Mouse (Mus musculus) liver, embryonic 14.5 days (tissue): ENCODE data around the gene Fancg. TPM values are rescaled to one million over a fixed set of nuclear protein-coding genes. Genes with fewer than 3 reads are reported as not detected.
A peak's percentile ranks its signal among the peaks of the same experiment; 100 is the strongest.

Experiments used
- ATAC-seq: fragments of 200-750 bp; cut with Nextera tagmentation; 2 replicates; pipeline ENCODE4 v1.8.0; 2017; ENCODE audit warnings: moderate number of reproducible peaks, mild to moderate bottlenecking, moderate library complexity; ENCODE audit not compliant: insufficient read depth
- DNase-seq, 3 experiments: peaks; one replicate each; pipeline ENCODE4 v3.0.0-alpha.2; 2012 to 2013; ENCODE audit warnings: low read depth in 3 of 3, low spot score in 3 of 3
- H3K27ac ChIP-seq: fragments of 300-500 bp; sonication (generic); 2 replicates; pipeline ENCODE4 v1.5.1; 2014; ENCODE audit warnings: moderate library complexity, mild to moderate bottlenecking, control low read depth, inconsistent platforms
- H3K27me3 ChIP-seq: fragments of 300-500 bp; sonication (generic); 2 replicates; pipeline ENCODE4 v1.6.1; 2014; ENCODE audit warnings: mild to moderate bottlenecking, low read length, moderate library complexity; ENCODE audit not compliant: control insufficient read depth, insufficient read depth
- H3K36me3 ChIP-seq: fragments of 300-500 bp; sonication (generic); replicated peaks from 2 replicates; pipeline ENCODE4 v1.6.1; 2014; ENCODE audit warnings: low read depth; ENCODE audit not compliant: control insufficient read depth, insufficient read depth
- H3K4me1 ChIP-seq, 2 experiments: fragments of 200-500 bp in 1 of 2; fragments of 300-500 bp in 1 of 2; sonication (generic) in 1 of 2; replicated peaks; 2 replicates each; pipeline ENCODE4 v1.6.1; 2012 to 2014; ENCODE audit warnings: antibody characterized with exemption in 1 of 2, inconsistent platforms in 1 of 2, low read length in 1 of 2; ENCODE audit not compliant: control insufficient read depth in 2 of 2, insufficient read depth in 2 of 2
- H3K4me2 ChIP-seq: fragments of 300-500 bp; sonication (generic); 2 replicates; pipeline ENCODE4 v1.6.1; 2014; ENCODE audit warnings: low read depth, mild to moderate bottlenecking, control low read depth, moderate library complexity
- H3K4me3 ChIP-seq, 2 experiments: fragments of 200-500 bp in 1 of 2; fragments of 300-500 bp in 1 of 2; sonication (generic) in 1 of 2; 2 replicates each; pipeline ENCODE4 v1.5.1; 2012 to 2014; ENCODE audit warnings: low read depth in 2 of 2, low read length in 2 of 2, mild to moderate bottlenecking in 2 of 2, control low read depth in 1 of 2, inconsistent platforms in 1 of 2, moderate library complexity in 1 of 2; ENCODE audit not compliant: insufficient read depth in 1 of 2
- H3K9ac ChIP-seq: fragments of 300-500 bp; sonication (generic); replicated peaks from 2 replicates; pipeline ENCODE4 v1.6.1; 2014; ENCODE audit warnings: mild to moderate bottlenecking, control low read depth, moderate library complexity
- H3K9me3 ChIP-seq: fragments of 300-500 bp; sonication (generic); 2 replicates; pipeline ENCODE4 v1.6.1; 2016; ENCODE audit warnings: low read length, mixed read lengths; ENCODE audit not compliant: control insufficient read depth
- CTCF ChIP-seq: IDR thresholded peaks from 2 replicates; pipeline ENCODE4 v1.5.1; 2016; ENCODE audit warnings: antibody characterized with exemption, low read depth, control low read depth
- EP300 ChIP-seq: IDR thresholded peaks from 2 replicates; pipeline ENCODE4 v1.6.1; 2016; ENCODE audit warnings: antibody characterized with exemption, low read depth
- WGBS: fragments of 180-500 bp; shearing (Covaris S2); extraction: QIAGEN DNeasy Blood & Tissue Kit; methylation state at CpG from one replicate; pipeline ENCODE4 v1.1.7; 2014; ENCODE audit not compliant: insufficient replicate concordance; 5-methylcytosine and 5-hydroxymethylcytosine counted together
- polyA plus RNA-seq, 2 experiments: library from polyadenylated mRNA; depleted of rRNA in 1 of 2; stranded (reverse) in 1 of 2; unstranded in 1 of 2; fragments of >200 nt; fragmentation: Nextera tagmentation in 1 of 2; extraction: Ambion mirVana in 1 of 2; gene quantifications; 2 replicates each; pipeline versions ENCODE4 v1.2.1 to v1.2.3; 2012 to 2014

Gene Fancg
- polyA plus RNA-seq, 2 experiments = 8.3 to 9.9 TPM

GRCm38 (mm10) chr4:43035851-43036250, 25.5 kb upstream of the Fancg start:
- Histone ChIP-seq H3K27me3 (no peaks in the 10 kb centered on the region), H3K36me3 (peaks cover 22% of the 10 kb centered on the region), H3K4me3 (no peak overlapping the region), H3K9me3 (no peaks in the 10 kb centered on the region), H3K27ac (no peak overlapping the region), H3K9ac (no peak overlapping the region), H3K4me2 (peak overlapping the region; percentile 15; the same call in 1 of the 2 replicates), H3K4me1 (peaks cover 34 to 38% of the 10 kb centered on the region in 2 experiments)
- WGBS = 75% methylated on average over 6 of the region's 6 CpGs
- DNase-seq (no peak), ATAC-seq (no peak)
- peak; percentile 13; the same call in 1 of the 2 replicates for TF ChIP-seq CTCF
- no peak for TF ChIP-seq EP300

GRCm38 (mm10) chr4:43033481-43033880, 23.2 kb upstream of the Fancg start:
- no peak for DNase-seq
- no peaks in the 10 kb centered on the region for H3K9me3 ChIP-seq
- peaks cover 22 to 31% of the 10 kb centered on the region in 2 experiments for H3K4me1 ChIP-seq
- H3K4me2 ChIP-seq = no peak overlapping the region
- no peak for ATAC-seq
- TF ChIP-seq EP300 = no peak
- TF ChIP-seq CTCF = no peak
- WGBS = 82% methylated on average over 14 of the region's 14 CpGs
- H3K36me3 ChIP-seq = peaks cover 34% of the 10 kb centered on the region
- no peak overlapping the region for H3K27ac ChIP-seq
- no peaks in the 10 kb centered on the region for H3K27me3 ChIP-seq
- H3K4me3 ChIP-seq = no peak overlapping the region
- H3K9ac ChIP-seq = no peak overlapping the region

GRCm38 (mm10) chr4:43032501-43032900, 22.2 kb upstream of the Fancg start:
- Histone ChIP-seq H3K9ac (no peak overlapping the region), H3K27me3 (no peaks in the 10 kb centered on the region), H3K9me3 (no peaks in the 10 kb centered on the region), H3K27ac (no peak overlapping the region), H3K4me3 (no peak overlapping the region), H3K36me3 (peaks cover 39% of the 10 kb centered on the region), H3K4me2 (no peak overlapping the region), H3K4me1 (peaks cover 18 to 23% of the 10 kb centered on the region in 2 experiments)
- 86% methylated on average over 1 of the region's 1 CpGs for WGBS
- ATAC-seq (no peak), DNase-seq (no peak)
- TF ChIP-seq CTCF (no peak), EP300 (no peak)

GRCm38 (mm10) chr4:43031237-43031995, 21.1 kb upstream of the Fancg start, which contains the start of gene Stoml2:
Stoml2 (minus strand) TSS chr4:43031710.
- WGBS = 2% methylated on average over 38 of the region's 38 CpGs
- Histone ChIP-seq H3K9me3 (no peaks in the 10 kb centered on the region), H3K27ac (peak within 1 kb of the TSS; percentile 65), H3K4me2 (peak within 1 kb of the TSS; percentile 86), H3K9ac (peak within 1 kb of the TSS; percentile 91), H3K27me3 (no peaks in the 10 kb centered on the region), H3K36me3 (peaks cover 42% of the 10 kb centered on the region), H3K4me1 (peaks cover 7 to 14% of the 10 kb centered on the region in 2 experiments), H3K4me3 (peak within 1 kb of the TSS; percentile 77 to 90)
- ATAC-seq = peak; percentile 96
- TF ChIP-seq EP300 = no peak
- peak; percentile 73 for TF ChIP-seq CTCF
- peak; percentile 91 to 94 (median 92) for DNase-seq

GRCm38 (mm10) chr4:43030780-43031230, 20.5 kb upstream of the Fancg start:
- Histone ChIP-seq H3K4me1 (peaks cover 7 to 17% of the 10 kb centered on the region in 2 experiments), H3K4me3 (peak overlapping the region; percentile 77 to 90), H3K9ac (peak overlapping the region; percentile 91), H3K9me3 (no peaks in the 10 kb centered on the region), H3K4me2 (peak overlapping the region; percentile 86), H3K36me3 (peaks cover 36% of the 10 kb centered on the region), H3K27ac (peak overlapping the region; percentile 65), H3K27me3 (no peaks in the 10 kb centered on the region)
- ATAC-seq (peak; percentile 73), DNase-seq (no peak)
- WGBS = under 1% methylated on average over 28 of the region's 28 CpGs
- TF ChIP-seq EP300 = no peak
- no peak for TF ChIP-seq CTCF
